Mouse (Mus musculus): ENCODE measurements at regions not wholly inside any gene's neighbourhood (a gene's known extent, or its start where the extent isn't known, plus 50 kb on each side); places are given as distances from the start of the nearest gene placed in this dataset.

DNA sequence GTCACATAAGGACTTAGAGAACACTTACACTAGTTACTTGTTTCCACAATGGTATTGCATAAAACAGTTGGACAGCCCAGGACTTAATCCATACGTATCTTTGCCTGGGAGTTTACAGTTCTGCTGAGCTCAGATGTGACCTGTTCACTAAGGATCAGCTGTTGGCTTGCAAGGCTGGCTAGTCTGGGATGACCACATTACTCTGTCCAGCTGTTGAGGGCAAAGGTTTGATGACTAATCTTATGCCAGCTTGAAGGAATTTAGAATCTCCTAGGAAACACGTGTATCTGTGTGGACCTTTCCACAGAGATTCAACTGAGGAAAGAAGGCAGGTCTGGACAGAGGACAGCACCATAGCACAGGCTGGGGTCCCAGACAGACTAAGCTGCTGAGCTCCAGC, 188.7 kb upstream of the Sesn3 start:
- no peak for DNase-seq (ENCODE audit: low spot score in 2 of 2)
- intact Hi-C loops (cut with DNase I) = no loop called here

GRCm38 (mm10) chr9:14086611-14087010, 188.3 kb upstream of the Sesn3 start:
- DNase-seq (ENCODE audit: low spot score in 2 of 2) = no peak
- intact Hi-C loops (cut with DNase I) = no loop called here

GRCm38 (mm10) chr9:14087874-14088273, 187.0 kb upstream of the Sesn3 start:
- DNase-seq (ENCODE audit: low spot score in 2 of 2) = no peak
- intact Hi-C loops (cut with DNase I) = no loop called here

DNA sequence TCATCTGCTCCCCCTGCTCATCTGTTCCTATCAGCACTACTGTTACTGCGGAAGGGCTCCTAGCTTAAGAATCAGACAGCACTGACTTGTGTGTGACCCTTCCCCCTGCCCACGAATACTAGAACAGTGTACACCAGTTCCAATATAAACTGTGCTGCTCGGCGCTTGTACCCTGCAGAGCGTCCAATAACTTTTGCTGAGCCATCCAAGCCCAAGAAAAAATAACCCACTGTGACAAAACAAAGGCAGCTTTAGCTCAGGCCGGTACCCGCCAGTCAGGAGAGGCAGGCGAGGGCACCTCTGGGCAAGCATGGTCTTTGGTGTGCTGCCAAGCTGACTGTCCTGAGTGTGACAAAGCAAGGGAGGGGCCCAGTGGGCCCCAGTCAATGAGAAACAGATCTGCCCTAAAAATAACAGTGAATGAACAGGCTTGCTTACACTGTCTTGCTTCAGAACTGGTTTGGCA, 185.0 kb upstream of the Sesn3 start:
- peak; percentile 43 to 50 for DNase-seq (ENCODE audit: low spot score in 2 of 2)
- intact Hi-C loops (cut with DNase I) = loop anchor here (5.0 kb wide), 1 partner anchor 198 kb away; no protein-coding TSS in a partner anchor

- intact Hi-C loops (cut with DNase I) = loop anchor here (5.0 kb wide), 1 partner anchor 198 kb away; no protein-coding TSS in a partner anchor
- peak in 1 of 2 experiments; percentile 30 for DNase-seq (ENCODE audit: low spot score in 2 of 2)
Measured at GRCm38 (mm10) chr9:14090454-14090853, 184.4 kb upstream of the Sesn3 start.

DNA sequence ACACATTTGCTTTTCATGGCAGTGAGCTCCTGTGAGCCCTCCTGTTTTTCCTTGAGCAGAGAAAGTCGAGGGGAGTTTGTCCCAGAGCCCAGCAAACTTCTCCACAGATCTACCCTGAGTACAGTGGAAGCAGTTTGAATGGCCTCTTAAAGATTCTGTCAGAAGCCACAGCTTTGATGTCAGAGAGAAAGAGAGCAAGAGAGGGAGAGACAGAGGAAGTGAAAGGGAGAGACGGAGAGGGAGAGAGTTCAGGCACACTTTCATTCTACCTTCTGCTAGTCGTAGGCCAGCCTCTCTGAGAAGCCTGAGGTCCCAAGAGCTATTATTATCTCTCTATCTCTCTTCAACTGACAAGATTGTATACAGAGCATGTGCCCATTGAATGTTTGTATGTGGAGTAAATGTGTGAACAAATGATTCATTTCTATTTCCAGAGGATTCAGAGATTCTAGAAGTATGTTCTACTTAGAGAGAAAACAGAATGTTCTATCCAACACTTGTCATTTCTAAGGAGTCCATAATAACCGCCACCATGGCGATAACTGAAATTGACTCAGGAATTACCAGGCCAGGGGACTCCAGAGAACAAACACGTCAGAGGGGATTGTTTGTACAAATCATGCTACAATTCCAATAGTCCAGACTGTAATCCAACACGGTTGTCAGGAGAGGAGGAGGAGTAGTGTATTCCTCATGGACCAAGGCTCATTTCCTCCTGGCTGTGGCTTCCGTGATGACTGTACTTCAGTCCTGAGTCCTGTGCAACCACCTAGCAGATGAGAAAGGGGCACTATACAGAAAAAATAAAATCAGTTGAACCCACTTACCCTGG, 183.6 kb upstream of the Sesn3 start:
- intact Hi-C loops (cut with DNase I) = loop anchor here (5.0 kb wide), 1 partner anchor 199 kb away; no protein-coding TSS in a partner anchor
- peak in 1 of 2 experiments; percentile 17 for DNase-seq (ENCODE audit: low spot score in 2 of 2)

GRCm38 (mm10) chr9:14092996-14093442, 181.8 kb upstream of the Sesn3 start:
- no peak for DNase-seq (ENCODE audit: low spot score in 2 of 2)

DNA sequence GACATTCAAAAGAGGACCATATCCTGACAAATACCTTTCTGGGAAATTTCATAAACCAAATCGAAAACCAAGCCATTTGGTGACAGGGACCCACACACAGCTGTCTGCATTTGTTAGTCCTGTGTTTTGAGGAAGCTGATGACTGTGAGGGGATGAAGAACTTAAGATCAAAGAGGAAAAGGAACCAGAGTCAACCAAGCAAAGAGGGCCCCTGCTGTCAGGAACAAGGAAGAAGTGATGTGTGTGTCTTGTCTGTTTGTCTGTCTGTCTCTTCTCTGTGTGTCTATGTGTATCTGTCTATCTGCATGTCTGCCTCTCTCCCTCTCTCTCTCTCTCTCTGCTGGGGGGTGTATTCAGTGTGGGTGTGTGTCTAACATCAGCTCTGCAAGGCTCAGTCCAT, 171.3 kb upstream of the Sesn3 start:
- no peak for DNase-seq (ENCODE audit: low spot score in 2 of 2)
- intact Hi-C loops (cut with DNase I) = no loop called here

More at GRCm38 (mm10) chr9:14092996-14093442, 181.8 kb upstream of the Sesn3 start:
- intact Hi-C loops (cut with DNase I) = loop anchor here (5.0 kb wide), 1 partner anchor 201 kb away; no protein-coding TSS in a partner anchor

- no peak for DNase-seq (ENCODE audit: low spot score in 2 of 2)
- intact Hi-C loops (cut with DNase I) = no loop called here
Measured at GRCm38 (mm10) chr9:14104921-14105320, 169.9 kb upstream of the Sesn3 start.

- no peak for DNase-seq (ENCODE audit: low spot score in 2 of 2)
- intact Hi-C loops (cut with DNase I) = no loop called here
Measured at GRCm38 (mm10) chr9:14106371-14106770, 168.5 kb upstream of the Sesn3 start.

DNA sequence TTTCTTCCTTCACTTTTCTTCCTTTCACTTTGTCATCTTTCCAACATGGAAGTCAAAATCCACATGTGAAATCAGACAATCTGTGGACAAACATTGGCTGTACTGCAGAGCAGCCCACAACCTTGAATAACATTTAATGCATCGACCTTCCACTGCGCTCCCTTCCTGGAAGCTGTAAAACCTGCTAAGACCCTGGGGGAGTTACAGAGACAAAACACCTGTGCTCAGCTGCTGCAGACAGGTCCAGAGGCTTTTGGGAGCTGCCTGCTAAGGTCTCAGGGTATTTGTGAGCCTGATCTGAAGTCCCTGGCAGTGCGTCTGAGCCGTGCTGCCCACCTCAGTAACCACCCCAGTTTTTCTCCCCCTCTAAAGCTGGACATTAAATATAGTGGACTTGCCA, 166.1 kb upstream of the Sesn3 start:
- DNase-seq (ENCODE audit: low spot score in 2 of 2) = no peak
- intact Hi-C loops (cut with DNase I) = no loop called here

DNA sequence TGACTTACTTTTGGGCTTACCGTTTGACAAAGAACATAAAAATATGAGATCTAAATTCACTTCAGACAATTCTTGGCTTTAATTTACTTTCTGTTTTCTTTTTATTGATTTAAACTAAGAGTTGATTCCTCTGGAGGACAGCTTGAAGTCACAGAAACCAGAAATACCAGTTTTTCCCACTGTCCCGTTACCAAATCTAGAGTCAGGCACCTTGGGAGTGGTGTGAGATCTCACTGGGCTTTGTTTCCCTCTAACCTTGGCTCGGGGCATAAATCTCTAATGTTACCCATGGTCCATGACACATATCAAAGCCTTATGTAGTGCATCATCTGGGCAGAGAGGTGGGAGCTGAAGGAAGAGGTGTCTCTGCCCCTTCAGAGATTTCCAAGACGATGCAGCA, 165.4 kb upstream of the Sesn3 start:
- DNase-seq (ENCODE audit: low spot score in 2 of 2) = no peak
- intact Hi-C loops (cut with DNase I) = no loop called here

DNA sequence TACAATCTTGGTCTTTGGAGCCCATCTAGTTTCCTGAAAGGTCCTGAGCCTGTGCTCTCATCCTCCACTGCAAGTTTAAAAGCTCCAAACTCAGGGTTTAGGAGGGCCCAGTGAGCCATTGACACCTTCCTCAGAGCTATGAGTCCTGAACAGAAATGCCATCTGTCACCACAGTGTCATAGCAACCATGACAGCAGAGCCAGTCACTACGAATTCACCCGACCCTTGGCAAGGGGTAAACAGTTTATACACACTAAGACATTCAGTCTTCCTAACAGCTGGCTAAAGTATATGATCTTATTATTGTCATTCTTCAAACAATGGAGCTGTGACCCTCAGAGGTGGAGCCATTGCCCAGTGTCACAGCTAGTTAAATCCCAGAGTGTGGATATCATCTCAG, 163.2 kb upstream of the Sesn3 start:
- no peak for DNase-seq (ENCODE audit: low spot score in 2 of 2)
- intact Hi-C loops (cut with DNase I) = no loop called here

- no peak for DNase-seq (ENCODE audit: low spot score in 2 of 2)
- intact Hi-C loops (cut with DNase I) = no loop called here
Measured at GRCm38 (mm10) chr9:14115521-14115920, 159.3 kb upstream of the Sesn3 start.

DNA sequence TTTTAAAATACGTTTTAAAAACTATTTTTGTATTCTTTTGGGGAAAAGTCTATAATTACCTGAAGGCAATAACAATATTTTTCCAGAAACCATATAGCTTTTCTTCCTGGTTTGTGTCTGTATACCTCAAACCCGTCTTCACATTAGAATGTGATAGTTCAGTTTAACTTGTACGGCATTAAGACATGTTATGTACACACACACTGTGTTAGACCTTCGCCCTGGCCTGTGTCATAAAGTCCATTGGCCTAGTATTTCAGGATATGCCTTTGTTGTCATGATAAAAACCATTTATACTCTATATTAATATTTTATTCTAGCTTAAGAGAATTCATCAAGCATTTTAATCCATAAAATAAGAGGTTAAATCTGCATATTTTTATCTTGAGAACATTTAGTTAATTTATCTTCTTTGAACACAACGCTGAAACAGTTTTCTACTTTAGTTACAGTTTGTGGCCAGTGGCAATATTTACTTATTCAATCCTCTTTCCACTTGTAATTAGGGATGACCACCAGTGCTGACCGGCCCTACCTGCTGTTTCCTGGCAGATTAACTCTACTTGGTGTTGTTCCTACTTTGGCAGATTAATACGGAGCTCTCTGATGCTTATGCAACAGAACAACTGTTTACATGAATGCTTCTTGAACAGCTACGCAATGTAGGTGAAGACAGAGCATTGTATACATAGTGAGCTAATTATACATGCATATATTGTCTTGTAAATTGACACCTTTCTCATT, 158.6 kb upstream of the Sesn3 start:
- intact Hi-C loops (cut with DNase I) = no loop called here

GRCm38 (mm10) chr9:14133372-14133771, 141.5 kb upstream of the Sesn3 start:
- intact Hi-C loops (cut with DNase I) = no loop called here
- no peak for DNase-seq (ENCODE audit: low spot score in 2 of 2)

More for the DNA sequence above, 158.6 kb upstream of the Sesn3 start:
- no peak for DNase-seq (ENCODE audit: low spot score in 2 of 2)

DNA sequence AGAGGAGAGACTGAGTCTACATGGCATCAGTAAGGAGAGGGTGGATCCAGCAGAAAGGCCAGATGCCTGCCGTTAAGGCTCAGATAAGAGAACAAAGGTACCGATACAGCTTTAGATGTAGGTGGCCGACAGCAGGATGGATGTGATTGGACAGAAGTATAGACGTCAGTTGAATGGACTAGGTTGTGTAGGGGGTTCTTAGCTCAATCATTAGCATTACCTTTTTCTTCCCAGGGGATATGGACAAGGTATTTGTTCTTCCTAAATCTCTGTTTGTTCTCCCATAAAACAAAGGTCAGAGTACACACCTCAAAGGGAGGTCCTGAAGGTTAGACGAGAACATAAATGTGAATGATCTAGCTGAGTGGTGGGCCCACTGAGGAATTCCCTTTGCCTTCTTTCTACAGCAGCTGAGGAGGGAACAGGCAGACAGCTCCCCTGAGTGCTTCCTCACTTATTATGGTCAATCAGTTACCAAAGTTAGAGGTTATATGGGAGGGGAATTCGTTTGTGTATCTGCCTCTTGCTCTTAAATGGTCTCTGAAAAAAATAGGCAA, 139.9 kb upstream of the Sesn3 start:
- intact Hi-C loops (cut with DNase I) = no loop called here
- DNase-seq (ENCODE audit: low spot score in 2 of 2) = no peak

DNA sequence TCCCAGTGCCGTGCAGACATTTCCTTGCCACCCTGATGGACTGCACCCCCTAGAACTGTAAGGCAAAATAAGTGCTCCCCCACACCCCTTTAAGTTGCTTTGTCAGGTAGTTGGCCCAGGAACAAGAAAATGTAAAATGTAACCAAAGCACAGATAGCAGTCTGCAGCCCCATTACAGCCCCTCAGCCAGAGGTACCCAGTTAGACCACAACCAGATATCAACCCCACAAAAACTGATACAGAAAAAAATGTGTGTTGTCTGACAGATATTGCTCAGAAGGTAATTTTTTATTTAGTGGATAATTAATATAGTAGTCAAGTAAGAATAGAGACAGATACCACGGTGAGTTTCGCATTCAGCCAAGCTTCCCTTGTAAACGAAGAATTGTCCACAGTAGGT, 133.5 kb upstream of the Sesn3 start:
- intact Hi-C loops (cut with DNase I) = no loop called here
- no peak for DNase-seq (ENCODE audit: low spot score in 2 of 2)

- no peak for DNase-seq (ENCODE audit: low spot score in 2 of 2)
- intact Hi-C loops (cut with DNase I) = no loop called here
Measured at GRCm38 (mm10) chr9:14143988-14144387, 130.9 kb upstream of the Sesn3 start.

DNA sequence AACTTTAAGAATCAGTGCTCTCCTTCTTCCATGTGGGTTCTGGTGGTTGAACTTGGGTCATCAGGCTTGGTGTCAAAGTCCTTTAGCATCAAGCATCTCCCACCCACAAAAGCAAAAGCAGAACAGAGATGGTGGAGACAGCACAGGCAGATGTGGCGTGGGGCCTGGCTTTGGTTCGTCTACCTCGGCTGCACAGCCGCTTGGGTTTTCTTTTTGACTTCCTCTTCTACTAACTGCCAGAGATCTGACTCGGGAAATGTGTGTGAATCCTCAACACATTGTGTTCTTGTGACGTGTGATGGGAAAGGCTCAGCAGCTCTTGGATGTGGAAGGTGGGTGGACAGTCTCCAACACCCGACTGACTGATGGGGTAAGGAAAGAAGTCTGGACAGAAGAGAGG, 127.8 kb upstream of the Sesn3 start:
- no peak for DNase-seq (ENCODE audit: low spot score in 2 of 2)

More for the DNA sequence above, 127.8 kb upstream of the Sesn3 start:
- intact Hi-C loops (cut with DNase I) = no loop called here
